Mouse (Mus musculus): Measurements from ENCODE around the gene Cckbr. TPM values are rescaled to one million over a fixed set of nuclear protein-coding genes. Genes with fewer than 3 reads are reported as not detected.

The Cckbr gene
- total RNA-seq, 1 experiment = 0.27 TPM

DNA sequence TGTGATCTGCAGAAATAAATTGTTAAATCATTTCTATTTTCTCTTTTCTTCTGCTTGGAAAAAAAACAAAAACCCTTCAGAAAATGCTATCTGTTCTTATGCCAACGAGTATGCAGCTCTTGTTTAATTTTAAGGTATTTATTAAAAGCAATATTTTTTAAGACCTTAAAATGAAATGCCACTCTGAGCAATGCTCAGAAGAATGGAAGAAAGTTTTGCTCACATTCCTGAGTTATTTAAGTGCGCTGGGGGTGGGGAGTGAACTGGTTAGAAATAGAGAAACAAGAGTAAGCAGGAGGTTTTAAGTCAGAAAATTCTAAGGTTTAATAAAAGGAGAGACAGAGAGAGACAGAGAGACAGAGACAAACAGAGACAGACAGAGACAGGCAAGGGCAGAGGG lies 94.2 kb downstream of the Cckbr start:
- H3K9me3 ChIP-seq (ENCODE audit: control insufficient read depth, insufficient read depth, low read depth, low read length) = no peaks in the 10 kb centered on the region
- no peak overlapping the region for H3K9ac ChIP-seq (ENCODE audit: insufficient read depth, low read depth, low read length, poor library complexity, severe bottlenecking)
- TF ChIP-seq HCFC1 (IDR thresholded peaks at IDR 0.05; ENCODE audit: borderline replicate concordance, insufficient read depth, low read length) = no peak
- no peak for TF ChIP-seq MAFK (IDR thresholded peaks at IDR 0.05; ENCODE audit: insufficient read depth, low read depth, low read length)
- TF ChIP-seq CHD2 (IDR thresholded peaks at IDR 0.05; ENCODE audit: low read depth, low read length) = no peak
- no peak for TF ChIP-seq ZNF384 (IDR thresholded peaks at IDR 0.05; ENCODE audit: low read depth, low read length)
- TF ChIP-seq ZC3H11A (IDR thresholded peaks at IDR 0.05; ENCODE audit: borderline replicate concordance, low read depth, low read length) = no peak
- no peaks in the 10 kb centered on the region for H3K4me1 ChIP-seq (ENCODE audit: control insufficient read depth in 2 of 2, insufficient read depth in 2 of 2, low read length in 2 of 2, poor library complexity in 1 of 2)
- H3K4me3 ChIP-seq (ENCODE audit: insufficient read depth in 1 of 2, low read depth in 1 of 2, low read length in 2 of 2, poor library complexity in 1 of 2, severe bottlenecking in 1 of 2) = no peak overlapping the region
- no peak overlapping the region for H3K27ac ChIP-seq (ENCODE audit: insufficient read depth, low read depth, low read length, poor library complexity, severe bottlenecking)
- DNase-seq (ENCODE audit: low read depth, low spot score) = no peak
- in situ Hi-C loops (cut with MboI; ENCODE audit: low sequenced_read_pairs in 2 of 2, unreplicated experiment in 2 of 2) = loop anchor here (10.0 to 25.0 kb wide), 2 partner anchors 65 to 332 kb away; partner anchors contain the start of gene Olfr685 (in 1 of the 2)
- no peaks in the 10 kb centered on the region for H3K36me3 ChIP-seq (ENCODE audit: control insufficient read depth, insufficient read depth, low read length, poor library complexity, severe bottlenecking)

GRCm38 (mm10) chr7:105520201-105520600 lies 94.7 kb downstream of the Cckbr start:
- no peak for DNase-seq (ENCODE audit: low read depth, low spot score)
- H3K9ac ChIP-seq (ENCODE audit: insufficient read depth, low read depth, low read length, poor library complexity, severe bottlenecking) = no peak overlapping the region
- H3K9me3 ChIP-seq (ENCODE audit: control insufficient read depth, insufficient read depth, low read depth, low read length) = no peaks in the 10 kb centered on the region
- no peaks in the 10 kb centered on the region for H3K36me3 ChIP-seq (ENCODE audit: control insufficient read depth, insufficient read depth, low read length, poor library complexity, severe bottlenecking)
- no peak overlapping the region for H3K4me3 ChIP-seq (ENCODE audit: insufficient read depth in 1 of 2, low read depth in 1 of 2, low read length in 2 of 2, poor library complexity in 1 of 2, severe bottlenecking in 1 of 2)
- no peaks in the 10 kb centered on the region for H3K4me1 ChIP-seq (ENCODE audit: control insufficient read depth in 2 of 2, insufficient read depth in 2 of 2, low read length in 2 of 2, poor library complexity in 1 of 2)
- TF ChIP-seq HCFC1 (IDR thresholded peaks at IDR 0.05; ENCODE audit: borderline replicate concordance, insufficient read depth, low read length) = no peak
- TF ChIP-seq MAFK (IDR thresholded peaks at IDR 0.05; ENCODE audit: insufficient read depth, low read depth, low read length) = no peak
- TF ChIP-seq CHD2 (IDR thresholded peaks at IDR 0.05; ENCODE audit: low read depth, low read length) = no peak
- TF ChIP-seq ZC3H11A (IDR thresholded peaks at IDR 0.05; ENCODE audit: borderline replicate concordance, low read depth, low read length) = no peak
- TF ChIP-seq ZNF384 (IDR thresholded peaks at IDR 0.05; ENCODE audit: low read depth, low read length) = no peak
- in situ Hi-C loops (cut with MboI; ENCODE audit: low sequenced_read_pairs in 2 of 2, unreplicated experiment in 2 of 2) = loop anchor here in 1 of 2 experiments (25.0 kb wide), 1 partner anchor 333 kb away; the partner anchor contains the start of gene Olfr685
- H3K27ac ChIP-seq (ENCODE audit: insufficient read depth, low read depth, low read length, poor library complexity, severe bottlenecking) = no peak overlapping the region

Other genes with a start within 250 kb of the Cckbr start
- gene Olfr685, start 239.7 kb upstream of the Cckbr start, total RNA-seq (2012; rRNA removed) = not detected in 2 replicates
- gene Olfr686, start 218.2 kb upstream of the Cckbr start, total RNA-seq (2012; rRNA removed) = not detected in 2 replicates
- not detected in 2 replicates for gene Olfr688, start 137.6 kb upstream of the Cckbr start, total RNA-seq (2012; rRNA removed)
- gene Olfr689, start 114.6 kb upstream of the Cckbr start, total RNA-seq (2012; rRNA removed) = not detected in 2 replicates
- not detected in 2 replicates for gene Olfr690, start 91.6 kb upstream of the Cckbr start, total RNA-seq (2012; rRNA removed)
- not detected in 2 replicates for gene Olfr691, start 83.5 kb upstream of the Cckbr start, total RNA-seq (2012; rRNA removed)
- 0.26 TPM in 1 of 2 replicates, not detected in the other for gene Olfr692, start 57.5 kb upstream of the Cckbr start, total RNA-seq (2012; rRNA removed)
- 0.89 and 2.4 TPM in 2 replicates for gene Gm5901, start 50.7 kb upstream of the Cckbr start, total RNA-seq (2012; rRNA removed)
- gene Fam160a2, start 25.7 kb upstream of the Cckbr start, total RNA-seq (2012; rRNA removed) = 29.9 and 37.6 TPM in 2 replicates
- gene Cnga4, start 21.2 kb upstream of the Cckbr start, total RNA-seq (2012; rRNA removed) = 0.13 and 0.37 TPM in 2 replicates
- gene Cavin3, start 56.6 kb downstream of the Cckbr start, total RNA-seq (2012; rRNA removed) = 2.0 and 5.3 TPM in 2 replicates
- gene Smpd1, start 128.6 kb downstream of the Cckbr start, total RNA-seq (2012; rRNA removed) = 19.4 and 22.8 TPM in 2 replicates
- 14.2 and 19.9 TPM in 2 replicates for gene Apbb1, start 155.9 kb downstream of the Cckbr start, total RNA-seq (2012; rRNA removed)
- 0.58 and 0.71 TPM in 2 replicates for gene Hpx, start 174.4 kb downstream of the Cckbr start, total RNA-seq (2012; rRNA removed)
- gene Trim3, start 207.8 kb downstream of the Cckbr start, total RNA-seq (2012; rRNA removed) = 28.5 and 29.5 TPM in 2 replicates
- 75.4 and 85.5 TPM in 2 replicates for gene Timm10b, start 214.3 kb downstream of the Cckbr start, total RNA-seq (2012; rRNA removed)
- 46.5 and 62.9 TPM in 2 replicates for gene Arfip2, start 214.7 kb downstream of the Cckbr start, total RNA-seq (2012; rRNA removed)
- 9.2 and 35.6 TPM in 2 replicates for gene Gm45799, start 214.8 kb downstream of the Cckbr start, total RNA-seq (2012; rRNA removed)
- gene Dnhd1, start 225.1 kb downstream of the Cckbr start, total RNA-seq (2012; rRNA removed) = 0.32 and 0.98 TPM in 2 replicates